Mouse (Mus musculus) liver, postnatal 0 days (tissue): ENCODE results near the gene Adora2a.

Experiments used
- CTCF ChIP-seq: sonication (generic); IDR thresholded peaks from 2 replicates; pipeline ENCODE4 v1.5.1; 2016; ENCODE audit warnings: antibody characterized with exemption, low read depth
- EP300 ChIP-seq: IDR thresholded peaks from 2 replicates; pipeline ENCODE4 v1.6.1; 2016; ENCODE audit warnings: antibody characterized with exemption, low read depth, mild to moderate bottlenecking

DNA sequence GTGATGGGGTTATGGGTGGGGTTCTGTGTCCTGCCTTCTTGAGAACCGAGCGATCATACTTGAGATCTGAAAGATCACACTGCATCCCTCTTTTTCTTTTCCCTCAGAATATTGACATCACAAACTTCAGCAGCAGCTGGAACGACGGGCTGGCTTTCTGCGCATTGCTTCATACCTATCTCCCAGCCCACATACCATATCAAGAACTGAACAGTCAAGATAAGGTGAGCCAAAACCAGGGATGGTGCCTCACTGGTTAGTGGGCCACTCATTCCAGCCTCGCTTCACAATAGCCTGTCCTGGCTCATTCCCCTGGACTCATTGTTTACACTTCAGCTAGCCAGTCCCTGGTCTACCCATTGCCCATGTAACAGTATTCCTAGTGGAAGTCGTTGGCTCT is 9.5 kb upstream of the Adora2a start:
- TF ChIP-seq CTCF (no peak), EP300 (no peak)
